Mouse (Mus musculus): Measurements from ENCODE around the gene Hist3h2ba. TPM values are rescaled to one million over a fixed set of nuclear protein-coding genes. Genes with fewer than 3 reads are reported as not detected.

Gene Hist3h2ba
- total and polyA plus RNA-seq, 2 experiments from 2014 or later: 114 to 1,117 TPM

DNA sequence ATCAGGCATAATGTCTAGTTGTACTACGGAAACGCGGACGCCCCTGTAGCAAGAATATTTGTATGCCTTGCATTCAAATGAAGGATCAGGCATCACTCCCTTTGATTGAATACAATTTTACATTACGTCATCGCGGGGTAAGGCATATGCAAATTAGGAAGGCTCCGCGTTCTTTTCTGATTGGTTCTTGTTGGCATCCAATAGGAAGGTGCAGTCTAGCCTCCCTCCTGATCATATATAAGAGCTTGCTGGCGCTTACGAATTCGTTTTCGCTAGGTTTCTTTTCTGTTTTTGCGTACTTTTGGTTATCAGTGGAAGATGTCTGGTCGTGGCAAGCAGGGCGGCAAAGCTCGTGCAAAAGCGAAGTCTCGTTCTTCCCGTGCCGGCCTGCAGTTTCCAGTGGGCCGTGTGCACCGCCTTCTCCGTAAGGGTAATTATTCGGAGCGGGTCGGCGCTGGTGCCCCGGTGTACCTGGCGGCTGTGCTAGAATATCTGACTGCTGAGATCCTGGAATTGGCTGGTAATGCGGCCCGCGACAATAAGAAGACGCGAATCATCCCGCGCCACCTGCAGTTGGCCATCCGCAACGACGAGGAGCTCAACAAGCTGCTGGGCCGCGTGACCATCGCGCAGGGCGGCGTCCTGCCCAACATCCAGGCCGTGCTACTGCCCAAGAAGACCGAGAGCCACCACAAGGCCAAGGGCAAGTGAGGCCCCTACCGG, 5.9 kb downstream of the Hist3h2ba start, which contains the start of the genes Hist3h2a and Trim17:
TSS of gene Hist3h2a (plus strand) at position 266 of the 723 bp plus-strand sequence.
TSS of gene Trim17 (plus strand) at position 266 of the 723 bp plus-strand sequence.
- WGBS: under 1% methylated on average over 49 of the region's 49 CpGs
- Histone ChIP-seq H3K4me2 (ENCODE audit: low read depth, low read length, poor library complexity, severe bottlenecking) (peak within 1 kb of the TSS; percentile 91), H3K4me3 (ENCODE audit: low read depth, low read length) (peak within 1 kb of the TSS; percentile 81), H3K27ac (ENCODE audit: low read depth, low read length) (peak within 1 kb of the TSS; percentile 97), H3K4me1 (ENCODE audit: insufficient read depth, low read length) (peaks cover 13% of the 10 kb centered on the region), H3K9me3 (ENCODE audit: low read length) (no peaks in the 10 kb centered on the region), H3K36me3 (ENCODE audit: insufficient read depth, low read length) (no peaks in the 10 kb centered on the region), H3K27me3 (ENCODE audit: insufficient read depth, low read length) (no peaks in the 10 kb centered on the region), H3K9ac (replicated peaks; ENCODE audit: low read length, poor library complexity, severe bottlenecking) (peak within 1 kb of the TSS; percentile 84)
- ATAC-seq (ENCODE audit: low FRiP score): peak; percentile 91
- DNase-seq (ENCODE audit: low spot score): peak; percentile 100
- peak; percentile 70 for TF ChIP-seq CTCF (IDR thresholded peaks at IDR 0.05)

DNA sequence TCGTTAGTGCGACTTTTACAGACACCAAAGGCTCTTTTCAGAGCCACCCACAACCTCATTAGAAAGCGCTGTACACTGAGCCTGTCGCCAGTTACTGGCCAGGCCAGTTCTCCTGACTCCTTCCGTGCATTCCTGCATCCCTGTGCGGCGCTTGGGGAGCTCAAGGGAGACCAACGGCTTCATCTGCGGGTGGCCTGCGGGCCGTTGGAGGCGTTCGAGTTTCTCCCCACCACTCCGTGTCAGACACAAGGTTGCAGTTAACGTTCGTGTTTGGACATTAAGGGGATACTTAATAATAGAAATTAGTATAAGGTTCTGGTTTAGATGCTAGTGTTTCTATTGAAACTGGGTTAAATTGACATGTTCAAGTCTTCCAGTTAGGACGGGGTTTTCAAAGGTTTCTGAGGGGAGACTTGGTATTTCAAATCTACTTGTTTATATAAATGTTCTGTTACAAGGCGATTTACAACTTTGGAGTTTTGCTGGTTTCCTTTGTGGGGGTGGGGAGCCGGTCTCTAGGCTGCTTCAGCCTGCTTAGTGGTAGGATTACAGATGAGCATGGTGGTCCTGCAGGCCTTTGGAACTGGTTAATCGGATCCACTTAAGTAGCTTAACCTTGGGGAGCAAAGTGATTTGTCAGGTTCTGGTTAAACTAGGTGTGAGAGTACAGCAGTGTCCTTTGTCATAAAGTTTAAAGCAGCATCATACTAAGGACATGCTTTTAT, 6.6 kb downstream of the Hist3h2ba start:
- TF ChIP-seq CTCF (IDR thresholded peaks at IDR 0.05): no peak
- peak; percentile 51 for DNase-seq (ENCODE audit: low spot score)
- ATAC-seq (ENCODE audit: low FRiP score): no peak
- H3K9ac ChIP-seq (replicated peaks; ENCODE audit: low read length, poor library complexity, severe bottlenecking): peak overlapping the region; percentile 82
- H3K4me1 ChIP-seq (ENCODE audit: insufficient read depth, low read length): peaks cover 13% of the 10 kb centered on the region
- no peaks in the 10 kb centered on the region for H3K9me3 ChIP-seq (ENCODE audit: low read length)
- under 1% methylated on average over 20 of the region's 20 CpGs for WGBS
- peak overlapping the region; percentile 67 for H3K4me2 ChIP-seq (ENCODE audit: low read depth, low read length, poor library complexity, severe bottlenecking)
- no peaks in the 10 kb centered on the region for H3K36me3 ChIP-seq (ENCODE audit: insufficient read depth, low read length)
- H3K27ac ChIP-seq (ENCODE audit: low read depth, low read length): peak overlapping the region; percentile 97
- no peaks in the 10 kb centered on the region for H3K27me3 ChIP-seq (ENCODE audit: insufficient read depth, low read length)
- peak overlapping the region; percentile 81 for H3K4me3 ChIP-seq (ENCODE audit: low read depth, low read length)

DNA sequence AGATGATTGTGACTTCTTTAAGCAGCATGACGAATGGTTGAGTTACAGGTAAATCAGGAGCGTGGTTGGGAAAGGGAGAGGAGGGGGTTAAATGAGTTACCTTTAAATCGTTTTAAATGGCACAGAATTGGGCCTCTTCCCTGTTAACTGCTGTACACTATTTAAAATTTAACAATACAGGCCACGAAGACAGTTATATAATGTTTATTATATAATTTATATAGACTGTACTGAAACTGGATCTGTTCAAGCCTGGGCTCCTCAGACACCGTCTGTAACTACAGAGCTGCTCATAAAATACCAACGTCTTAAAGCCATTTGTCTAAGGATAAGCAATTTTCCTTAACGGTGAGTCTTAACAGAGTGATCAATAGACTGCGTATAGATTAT, 7.1 kb downstream of the Hist3h2ba start:
- Histone ChIP-seq H3K27ac (ENCODE audit: low read depth, low read length) (no peak overlapping the region), H3K36me3 (ENCODE audit: insufficient read depth, low read length) (no peaks in the 10 kb centered on the region), H3K4me3 (ENCODE audit: low read depth, low read length) (peak overlapping the region; percentile 81), H3K4me2 (ENCODE audit: low read depth, low read length, poor library complexity, severe bottlenecking) (peak overlapping the region; percentile 67), H3K9ac (replicated peaks; ENCODE audit: low read length, poor library complexity, severe bottlenecking) (peak overlapping the region; percentile 82), H3K4me1 (ENCODE audit: insufficient read depth, low read length) (peaks cover 13% of the 10 kb centered on the region), H3K27me3 (ENCODE audit: insufficient read depth, low read length) (no peaks in the 10 kb centered on the region), H3K9me3 (ENCODE audit: low read length) (no peaks in the 10 kb centered on the region)
- TF ChIP-seq CTCF (IDR thresholded peaks at IDR 0.05): no peak
- DNase-seq (ENCODE audit: low spot score) (no peak), ATAC-seq (ENCODE audit: low FRiP score) (no peak)
- WGBS: 15% methylated on average over 8 of the region's 8 CpGs

DNA sequence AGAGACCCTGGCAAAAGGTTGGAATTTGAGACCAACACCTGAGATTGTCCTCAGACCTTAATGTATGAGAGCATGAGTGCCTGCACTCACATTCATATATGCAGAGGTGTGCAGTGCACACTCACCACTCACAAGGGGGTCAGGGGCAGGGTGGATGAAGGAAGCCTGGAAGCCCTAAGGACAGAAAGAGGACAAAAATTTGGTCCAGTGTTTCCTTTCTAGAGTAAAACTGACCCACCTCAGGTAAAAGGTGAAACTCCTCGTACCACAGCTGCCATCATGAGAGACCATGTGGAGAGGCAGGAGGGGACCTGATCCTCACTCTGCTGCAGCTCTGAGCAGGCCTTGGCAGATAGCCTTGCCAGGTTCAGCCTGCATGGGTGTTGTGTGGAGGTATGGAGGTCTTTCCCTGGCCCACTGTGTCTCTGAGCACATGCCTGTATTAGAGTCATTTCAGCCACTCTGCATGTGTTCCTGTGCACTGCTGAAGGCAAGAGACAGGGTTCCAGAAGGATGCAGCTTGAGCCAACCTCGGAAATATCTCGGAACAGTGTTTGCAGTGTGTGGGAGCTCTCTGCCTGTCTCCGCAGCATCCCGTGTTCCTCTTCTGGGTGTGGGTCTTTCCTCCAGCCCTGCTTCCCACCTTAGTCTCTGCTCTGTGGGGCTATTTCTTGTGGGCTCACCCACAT, 8.7 kb downstream of the Hist3h2ba start:
- ATAC-seq (ENCODE audit: low FRiP score): no peak
- no peak for DNase-seq (ENCODE audit: low spot score)
- Histone ChIP-seq H3K27ac (ENCODE audit: low read depth, low read length) (no peak overlapping the region), H3K4me3 (ENCODE audit: low read depth, low read length) (peak overlapping the region; percentile 81), H3K27me3 (ENCODE audit: insufficient read depth, low read length) (no peaks in the 10 kb centered on the region), H3K9me3 (ENCODE audit: low read length) (no peaks in the 10 kb centered on the region), H3K4me1 (ENCODE audit: insufficient read depth, low read length) (peaks cover 9% of the 10 kb centered on the region), H3K4me2 (ENCODE audit: low read depth, low read length, poor library complexity, severe bottlenecking) (peak overlapping the region; percentile 67), H3K9ac (replicated peaks; ENCODE audit: low read length, poor library complexity, severe bottlenecking) (peak overlapping the region; percentile 82), H3K36me3 (ENCODE audit: insufficient read depth, low read length) (no peaks in the 10 kb centered on the region)
- WGBS: 89% methylated on average over 5 of the region's 5 CpGs
- TF ChIP-seq CTCF (IDR thresholded peaks at IDR 0.05): no peak

DNA sequence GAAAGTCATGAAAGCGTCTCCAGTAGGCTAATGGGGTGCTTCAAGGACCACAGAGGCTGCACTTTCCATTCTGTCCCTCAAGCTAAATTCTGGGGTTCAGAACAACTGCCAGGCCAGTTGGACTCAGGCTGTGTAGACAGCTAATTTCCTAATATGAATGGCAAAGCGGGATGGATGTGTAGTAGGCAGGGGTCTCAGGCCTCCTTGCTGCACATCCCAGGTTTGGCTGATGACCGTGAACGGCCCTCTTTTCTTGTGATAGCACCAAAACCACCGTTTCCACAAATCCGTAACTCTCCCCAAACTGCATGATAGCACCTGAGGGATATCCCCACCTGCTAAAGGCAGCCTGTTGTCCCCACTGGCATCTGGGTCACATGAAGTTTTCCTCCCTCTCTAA, 9.8 kb downstream of the Hist3h2ba start:
- no peak for TF ChIP-seq CTCF (IDR thresholded peaks at IDR 0.05)
- Histone ChIP-seq H3K4me3 (ENCODE audit: low read depth, low read length) (no peak overlapping the region), H3K9me3 (ENCODE audit: low read length) (no peaks in the 10 kb centered on the region), H3K9ac (replicated peaks; ENCODE audit: low read length, poor library complexity, severe bottlenecking) (no peak overlapping the region), H3K4me1 (ENCODE audit: insufficient read depth, low read length) (peaks cover 9% of the 10 kb centered on the region), H3K4me2 (ENCODE audit: low read depth, low read length, poor library complexity, severe bottlenecking) (peak overlapping the region; percentile 1), H3K27ac (ENCODE audit: low read depth, low read length) (no peak overlapping the region), H3K27me3 (ENCODE audit: insufficient read depth, low read length) (no peaks in the 10 kb centered on the region), H3K36me3 (ENCODE audit: insufficient read depth, low read length) (no peaks in the 10 kb centered on the region)
- DNase-seq (ENCODE audit: low spot score) (no peak), ATAC-seq (ENCODE audit: low FRiP score) (no peak)
- 79% methylated on average over 6 of the region's 6 CpGs for WGBS
